ENCODE assay signal across 8 mouse cellular contexts in genomic region chr12:40036666-40037065, GRCm38 (mm10). TPM values are rescaled to one million over a fixed set of nuclear protein-coding genes. Genes with fewer than 3 reads are reported as not detected.
DNase-seq lines count a peak whose midpoint lies in the region; ATAC-seq and TF ChIP-seq lines count a peak whose summit lies in the region.

No protein-coding gene starts in this region.

- DNase-seq in A20 (ENCODE audit: low read depth, low spot score), result peak; percentile 68
- DNase-seq in G1E (ENCODE audit: low spot score), result peak; percentile 12
- DNase-seq in induced T-regulatory cell, adult 2 months (ENCODE audit: low read depth), result peak; percentile 77
- peak; percentile 27 for DNase-seq in liver, postnatal 0 days
- DNase-seq in left cerebral cortex, adult 9 months (ENCODE audit: low spot score in 2 of 2), result no peak

- 0% methylated on average over 11 of the region's 11 CpGs for WGBS in liver, postnatal 0 days (ENCODE audit: insufficient replicate concordance)
- 4% methylated on average over 11 of the region's 11 CpGs for WGBS in neural tube, embryonic 12.5 days

- no peaks in the 10 kb centered on the region for H3K9me3 ChIP-seq in G1E (replicated peaks)
- no peaks in the 10 kb centered on the region for H3K9me3 ChIP-seq in erythroblast, embryonic 14.5 days (ENCODE audit: control insufficient read depth, low read length)
- no peaks in the 10 kb centered on the region for H3K9me3 ChIP-seq in liver, postnatal 0 days (ENCODE audit: low read length)
- H3K9me3 ChIP-seq in neural tube, embryonic 12.5 days, result no peaks in the 10 kb centered on the region

- H3K9ac ChIP-seq in liver, postnatal 0 days (replicated peaks), result peak overlapping the region; percentile 90
- peak overlapping the region; percentile 85 for H3K9ac ChIP-seq in neural tube, embryonic 12.5 days

- peak overlapping the region; percentile 86 for H3K4me2 ChIP-seq in liver, postnatal 0 days (ENCODE audit: low read depth, low read length)
- H3K4me2 ChIP-seq in neural tube, embryonic 12.5 days (replicated peaks), result peak overlapping the region; percentile 75

- H3K27ac ChIP-seq in liver, postnatal 0 days (ENCODE audit: low read depth), result peak overlapping the region; percentile 98
- H3K27ac ChIP-seq in neural tube, embryonic 12.5 days, result peak overlapping the region; percentile 53; the same call in 1 of the 2 replicates

- no peaks in the 10 kb centered on the region for H3K27me3 ChIP-seq in G1E (ENCODE audit: insufficient read depth, low read length)
- peaks cover under 1% of the 10 kb centered on the region for H3K27me3 ChIP-seq in erythroblast, embryonic 14.5 days (ENCODE audit: control insufficient read depth)
- no peaks in the 10 kb centered on the region for H3K27me3 ChIP-seq in liver, postnatal 0 days (ENCODE audit: insufficient read depth, low read length)
- no peaks in the 10 kb centered on the region for H3K27me3 ChIP-seq in neural tube, embryonic 12.5 days (replicated peaks)

- H3K4me1 ChIP-seq in G1E (ENCODE audit: insufficient read depth, low read depth, low read length), result peaks cover 34% of the 10 kb centered on the region
- H3K4me1 ChIP-seq in erythroblast, embryonic 14.5 days (ENCODE audit: control insufficient read depth), result peaks cover 45% of the 10 kb centered on the region
- H3K4me1 ChIP-seq in liver, postnatal 0 days (ENCODE audit: insufficient read depth), result 0 out of 2 replicates have a peak, but pooled peaks cover 3% of the 10 kb centered on the region
- peaks cover 3% of the 10 kb centered on the region; the same call in 1 of the 2 replicates for H3K4me1 ChIP-seq in neural tube, embryonic 12.5 days

- peak overlapping the region; percentile 96 for H3K4me3 ChIP-seq in G1E (ENCODE audit: low read depth, low read length)
- peak overlapping the region; percentile 98 for H3K4me3 ChIP-seq in erythroblast, embryonic 14.5 days (replicated peaks)
- peak overlapping the region; percentile 85 for H3K4me3 ChIP-seq in liver, postnatal 0 days (ENCODE audit: low read depth, low read length)
- peak overlapping the region; percentile 90 for H3K4me3 ChIP-seq in neural tube, embryonic 12.5 days

- TF ChIP-seq EP300 in liver, postnatal 0 days (IDR thresholded peaks at IDR 0.05; ENCODE audit: low read depth), result 0 out of 2 replicates have a peak, but pooled peaks have one; percentile 9

- 0 out of 2 replicates have a peak, but pooled peaks have one; percentile 2 for ATAC-seq in G1E (ENCODE audit: extremely low read depth, insufficient number of reproducible peaks, low FRiP score, poor library complexity, severe bottlenecking)
- peak; percentile 4 for ATAC-seq in liver, postnatal 0 days
- ATAC-seq in neural tube, embryonic 12.5 days (ENCODE audit: low FRiP score, low read depth), result no peak
- ATAC-seq in granulocyte monocyte progenitor cell, adult 5-6 weeks (replicated peaks; ENCODE audit: poor library complexity, severe bottlenecking), result no peak

- TF ChIP-seq CTCF in G1E (IDR thresholded peaks at IDR 0.05; ENCODE audit: low read depth, low read length), result no peak
- TF ChIP-seq CTCF in liver, postnatal 0 days (IDR thresholded peaks at IDR 0.05; ENCODE audit: low read depth), result no peak

- H3K36me3 ChIP-seq in G1E (replicated peaks), result peaks cover 6% of the 10 kb centered on the region
- H3K36me3 ChIP-seq in erythroblast, embryonic 14.5 days (ENCODE audit: control insufficient read depth), result peaks cover 50% of the 10 kb centered on the region
- H3K36me3 ChIP-seq in liver, postnatal 0 days (replicated peaks; ENCODE audit: insufficient read depth, low read length), result 0 out of 2 replicates have a peak, but pooled peaks cover 3% of the 10 kb centered on the region
- H3K36me3 ChIP-seq in neural tube, embryonic 12.5 days, result no peaks in the 10 kb centered on the region

RNA-seq across cellular contexts. Expression of gene Arl4a, which starts 1.2 kb away (rescaled TPM):
- total RNA-seq in G1E (2014; fragmentation: Nextera tagmentation) (96.3 and 122 TPM in 2 replicates), G1E (2017) (68.4 and 77.0 TPM in 2 replicates)
- 88.6 and 94.5 TPM in 2 replicates for polyA plus RNA-seq in G1E (2012)
- 23.3 and 50.8 TPM in 2 replicates for polyA plus RNA-seq in erythroblast, embryonic 14.5 days (2012)
- 59.9 and 64.7 TPM in 2 replicates for polyA plus RNA-seq in liver, postnatal 0 days (2015; fragmentation: Nextera tagmentation; extraction: Ambion mirVana)
- 113 and 126 TPM in 2 replicates for polyA plus RNA-seq in neural tube, embryonic 12.5 days (2016; fragmentation: Nextera tagmentation; extraction: Ambion mirVana)
- 7.4 and 19.5 TPM in 2 replicates for total RNA-seq in granulocyte monocyte progenitor cell, adult 5-6 weeks (2014; fragmentation: Nextera tagmentation)
- 11.6 and 13.5 TPM in 2 replicates for total RNA-seq in granulocyte monocyte progenitor cell, adult 5-6 weeks (2017)

Comparison
In these comparisons a context has a peak if more than half of its experiments do, and no peak if none do; other contexts are left out.
1. DNase-seq: peak in A20 (single experiment), G1E (single experiment), induced T-regulatory cell, adult 2 months (single experiment) and liver, postnatal 0 days (single experiment); none in left cerebral cortex, adult 9 months (0 of 2).
2. ATAC-seq: peak in G1E (single experiment) and liver, postnatal 0 days (single experiment); none in neural tube, embryonic 12.5 days (single experiment) and granulocyte monocyte progenitor cell, adult 5-6 weeks (single experiment).
3. Peak in every context shown above with its lines, with median percentiles within 50 percentile points of each other: H3K4me3 ChIP-seq.